Mouse (Mus musculus) stomach, embryonic 14.5 days (tissue): ENCODE measurements at regions not wholly inside any gene's neighbourhood (a gene's known extent, or its start where the extent isn't known, plus 50 kb on each side); places are given as distances from the start of the nearest gene placed in this dataset.

Experiments
- ATAC-seq: fragments of 200-750 bp; cut with Nextera tagmentation; 2 replicates; pipeline ENCODE4 v1.8.0; 2017; ENCODE audit warnings: low read depth, moderate TSS enrichment; ENCODE audit not compliant: insufficient number of reproducible peaks, insufficient read depth, low FRiP score
- H3K27ac ChIP-seq: fragments of 300-500 bp; sonication (generic); 2 replicates; pipeline ENCODE4 v1.5.1; 2014; ENCODE audit warnings: mild to moderate bottlenecking, low read length, moderate library complexity, mixed read lengths
- H3K27me3 ChIP-seq: fragments of 300-500 bp; sonication (generic); 2 replicates; pipeline ENCODE4 v1.6.1; 2014; ENCODE audit warnings: low read length, control low read depth, mixed read lengths; ENCODE audit not compliant: control insufficient read depth, insufficient read depth
- H3K36me3 ChIP-seq: fragments of 300-500 bp; sonication (generic); 2 replicates; pipeline ENCODE4 v1.6.1; 2014; ENCODE audit warnings: mild to moderate bottlenecking, control low read depth, low read length, moderate library complexity, mixed read lengths; ENCODE audit not compliant: control insufficient read depth, insufficient read depth
- H3K4me1 ChIP-seq: fragments of 300-500 bp; sonication (generic); 2 replicates; pipeline ENCODE4 v1.6.1; 2014; ENCODE audit warnings: low read length, control low read depth, mixed read lengths; ENCODE audit not compliant: control insufficient read depth, insufficient read depth
- H3K4me2 ChIP-seq: fragments of 300-500 bp; sonication (generic); replicated peaks from 2 replicates; pipeline ENCODE4 v1.6.1; 2014; ENCODE audit warnings: low read depth, low read length, control low read depth
- H3K4me3 ChIP-seq: fragments of 300-500 bp; sonication (generic); 2 replicates; pipeline ENCODE4 v1.5.1; 2014; ENCODE audit warnings: low read depth, low read length, control low read depth
- H3K9ac ChIP-seq: fragments of 300-500 bp; sonication (generic); replicated peaks from 2 replicates; pipeline ENCODE4 v1.6.1; 2014; ENCODE audit warnings: low read depth, mild to moderate bottlenecking, control low read depth, low read length, moderate library complexity, mixed read lengths
- H3K9me3 ChIP-seq: fragments of 300-500 bp; sonication (generic); 2 replicates; pipeline ENCODE4 v1.6.1; 2016; ENCODE audit warnings: low read depth, low read length, control low read depth; ENCODE audit not compliant: control insufficient read depth
- WGBS: fragments of 180-500 bp; shearing (Covaris S2); extraction: QIAGEN DNeasy Blood & Tissue Kit; methylation state at CpG from one replicate; pipeline ENCODE4 v1.1.7; 2014; 5-methylcytosine and 5-hydroxymethylcytosine counted together

DNA sequence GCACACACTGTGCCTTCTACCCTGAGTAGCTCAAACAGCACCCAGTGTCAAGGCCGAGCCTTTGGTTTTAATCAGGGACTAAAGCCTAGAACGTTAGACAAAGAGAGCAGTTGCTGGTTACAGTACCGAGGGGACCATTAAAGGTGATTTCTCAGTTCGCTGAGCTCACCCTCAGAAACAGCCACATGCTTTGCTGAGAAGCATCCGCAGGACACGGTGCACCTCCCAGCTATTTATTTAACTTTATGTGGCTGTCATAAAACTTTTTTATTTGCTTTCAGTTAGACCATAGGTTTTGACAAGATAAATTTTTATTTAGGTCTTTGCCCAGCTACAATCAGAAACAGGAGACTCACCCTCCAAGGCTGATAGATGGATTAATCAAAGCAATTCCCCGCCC is 187.2 kb upstream of the Spred2 start:
- no peak overlapping the region for H3K27ac ChIP-seq

DNA sequence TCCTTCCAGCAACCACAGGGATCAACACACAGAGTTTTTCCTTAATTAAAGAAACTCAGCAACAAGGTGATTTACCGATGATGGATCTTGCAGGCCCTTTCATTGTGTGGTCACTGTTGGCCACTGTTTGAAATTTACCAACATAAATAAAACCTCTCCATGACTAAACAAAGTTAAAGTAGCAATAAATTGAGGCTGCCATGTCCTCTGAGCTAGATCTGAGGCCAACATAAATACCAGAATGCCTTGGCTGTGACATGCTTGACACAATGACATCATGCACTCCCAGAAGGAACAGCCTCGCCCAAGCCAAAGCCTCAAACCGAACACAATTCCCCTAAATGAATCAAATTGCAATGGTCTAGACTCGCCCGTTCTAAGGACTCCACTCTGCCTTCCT is 186.8 kb upstream of the Spred2 start:
- Histone ChIP-seq H3K27ac (no peak overlapping the region), H3K4me1 (peaks cover 19% of the 10 kb centered on the region; the same call in 1 of the 2 replicates), H3K4me3 (no peak overlapping the region), H3K9ac (no peak overlapping the region), H3K9me3 (no peaks in the 10 kb centered on the region), H3K36me3 (no peaks in the 10 kb centered on the region), H3K4me2 (no peak overlapping the region), H3K27me3 (no peaks in the 10 kb centered on the region)
- no peak for ATAC-seq
- 33% methylated on average over 5 of the region's 5 CpGs for WGBS

More for the DNA sequence above, 187.2 kb upstream of the Spred2 start:
- no peak for ATAC-seq
- whole genome bisulfite sequencing = 40% methylated on average over 7 of the region's 7 CpGs
- no peak overlapping the region for H3K9ac ChIP-seq
- no peak overlapping the region for H3K4me2 ChIP-seq
- no peak overlapping the region for H3K4me3 ChIP-seq
- no peaks in the 10 kb centered on the region for H3K36me3 ChIP-seq
- no peaks in the 10 kb centered on the region for H3K27me3 ChIP-seq
- peaks cover 19% of the 10 kb centered on the region; the same call in 1 of the 2 replicates for H3K4me1 ChIP-seq
- H3K9me3 ChIP-seq = no peaks in the 10 kb centered on the region

DNA sequence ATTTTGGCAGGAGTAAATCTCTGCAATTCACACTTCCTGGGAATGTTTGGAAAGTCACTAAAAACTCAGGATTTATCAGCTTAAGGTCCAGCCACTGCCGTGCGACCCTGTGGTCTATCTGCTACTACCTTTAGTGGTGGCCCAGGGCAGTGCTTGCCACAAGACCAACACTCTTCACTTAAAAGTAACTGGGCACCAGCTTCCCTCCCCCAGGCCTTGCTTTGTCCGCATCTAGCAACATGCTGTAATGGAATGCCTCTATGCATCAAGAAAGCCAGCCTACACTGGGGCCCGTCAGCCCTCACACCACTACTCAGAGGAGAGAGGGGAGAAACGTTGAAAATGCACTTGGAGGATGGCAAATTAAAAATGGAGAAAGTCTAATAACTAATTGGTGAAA is 186.4 kb upstream of the Spred2 start:
- 53% methylated on average over 5 of the region's 5 CpGs for WGBS
- H3K4me1 ChIP-seq = peaks cover 19% of the 10 kb centered on the region; the same call in 1 of the 2 replicates
- no peak for ATAC-seq
- H3K27me3 ChIP-seq = no peaks in the 10 kb centered on the region
- no peaks in the 10 kb centered on the region for H3K9me3 ChIP-seq
- H3K9ac ChIP-seq = no peak overlapping the region
- no peak overlapping the region for H3K4me2 ChIP-seq
- no peak overlapping the region for H3K4me3 ChIP-seq
- no peaks in the 10 kb centered on the region for H3K36me3 ChIP-seq
- no peak overlapping the region for H3K27ac ChIP-seq

DNA sequence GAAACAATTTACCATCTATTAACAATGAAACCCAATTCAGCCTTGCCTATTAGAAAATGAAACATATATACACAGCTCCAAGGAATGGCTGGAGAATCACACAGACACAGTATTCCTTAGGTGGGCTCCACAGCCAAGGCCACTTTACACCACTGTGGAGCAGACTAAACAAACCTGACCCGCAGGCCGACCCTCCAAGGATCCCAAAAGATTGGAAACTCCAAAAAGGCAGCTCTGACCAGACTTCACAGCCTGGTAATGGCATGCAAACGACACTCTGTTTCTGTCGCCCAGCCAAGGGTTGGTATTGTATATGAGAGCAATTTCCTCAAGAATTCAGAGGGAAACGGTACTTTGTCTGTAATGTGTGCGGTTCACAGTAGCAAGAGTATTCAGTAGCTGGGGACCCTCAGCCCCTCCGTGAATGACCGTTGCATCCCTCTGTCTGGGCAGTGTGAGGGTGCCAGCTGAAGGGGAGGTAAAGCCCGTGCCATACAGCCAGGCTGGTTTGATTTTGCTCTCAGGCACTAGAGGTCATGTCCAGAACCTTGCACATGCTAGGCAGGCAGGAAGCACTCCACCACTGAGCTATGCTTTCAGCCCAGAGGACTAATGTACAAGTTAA is 184.5 kb upstream of the Spred2 start:
- no peak overlapping the region for H3K4me3 ChIP-seq
- H3K9me3 ChIP-seq = no peaks in the 10 kb centered on the region; the same call in 1 of the 2 replicates
- H3K27me3 ChIP-seq = no peaks in the 10 kb centered on the region
- ATAC-seq = no peak
- no peak overlapping the region for H3K27ac ChIP-seq
- 40% methylated on average over 9 of the region's 9 CpGs for WGBS
- H3K9ac ChIP-seq = no peak overlapping the region
- no peak overlapping the region for H3K4me2 ChIP-seq
- H3K36me3 ChIP-seq = no peaks in the 10 kb centered on the region
- peaks cover 19% of the 10 kb centered on the region; the same call in 1 of the 2 replicates for H3K4me1 ChIP-seq

DNA sequence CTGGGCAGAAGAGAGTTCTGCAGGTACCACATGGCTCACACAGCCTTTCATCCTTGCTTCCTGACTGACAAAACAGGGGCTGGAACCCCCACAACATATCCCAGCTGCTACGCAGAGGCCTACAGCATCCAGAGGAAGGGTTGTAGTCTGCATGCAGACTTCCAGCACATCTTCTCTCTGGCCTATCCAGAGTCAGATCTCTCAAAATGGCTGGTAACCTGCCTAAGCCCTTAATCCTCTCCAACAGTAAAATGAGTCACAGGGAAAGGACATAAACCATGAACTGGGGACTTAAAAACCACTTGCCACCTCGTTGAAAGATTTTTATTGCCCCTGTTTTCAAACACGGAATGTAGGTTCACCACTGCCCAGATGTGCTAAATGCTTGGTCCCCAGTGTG is 183.6 kb upstream of the Spred2 start:
- 67% methylated on average over 3 of the region's 3 CpGs for WGBS
- no peak for ATAC-seq

DNA sequence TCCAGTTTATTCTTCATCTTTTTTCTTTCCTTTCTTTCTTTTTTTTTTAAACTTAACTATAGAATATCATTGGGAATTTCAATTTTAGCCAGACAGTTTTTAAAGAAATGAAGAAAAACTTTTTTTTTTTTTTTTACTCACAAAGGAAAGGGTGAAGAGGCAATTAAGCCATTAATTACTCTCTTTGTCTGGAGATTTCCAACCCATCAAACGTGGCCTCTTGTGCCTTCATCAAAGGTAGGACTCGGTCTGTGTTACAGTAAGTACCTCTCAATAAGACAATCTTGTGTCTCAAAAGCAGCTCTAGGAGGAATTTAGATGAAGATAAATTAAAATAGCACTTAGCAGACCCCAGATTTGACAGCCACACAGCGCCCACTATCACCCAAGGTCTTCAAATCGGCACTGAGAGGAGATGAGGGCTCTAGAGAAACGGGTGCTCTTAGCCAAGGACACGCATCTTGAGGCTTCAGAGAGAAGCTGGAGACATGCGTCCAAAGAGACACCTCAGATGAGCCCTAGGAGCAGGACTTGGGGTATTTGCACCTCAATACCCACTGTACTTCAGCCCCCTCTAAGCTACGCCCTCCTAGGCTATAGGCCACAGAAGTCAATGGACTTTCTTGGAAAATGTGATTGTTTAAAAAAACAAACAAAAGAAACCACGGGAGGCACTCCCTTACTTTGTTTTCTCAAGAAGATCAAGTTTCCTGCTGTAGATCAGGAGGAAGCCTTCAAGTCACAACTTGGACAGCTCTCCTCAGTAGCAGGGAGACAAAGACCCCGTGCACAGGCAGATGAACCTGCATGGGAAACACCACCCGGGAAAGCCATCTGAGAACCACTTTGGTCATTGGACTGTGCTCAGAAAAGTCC is 176.8 kb upstream of the Spred2 start:
- WGBS = 42% methylated on average over 11 of the region's 11 CpGs
- Histone ChIP-seq H3K36me3 (no peaks in the 10 kb centered on the region), H3K27ac (no peak overlapping the region), H3K4me2 (no peak overlapping the region), H3K9ac (no peak overlapping the region), H3K9me3 (no peaks in the 10 kb centered on the region; the same call in 1 of the 2 replicates), H3K4me1 (no peaks in the 10 kb centered on the region), H3K27me3 (no peaks in the 10 kb centered on the region), H3K4me3 (no peak overlapping the region)
- ATAC-seq = no peak

More for the DNA sequence above, 183.6 kb upstream of the Spred2 start:
- H3K36me3 ChIP-seq = no peaks in the 10 kb centered on the region
- H3K9me3 ChIP-seq = no peaks in the 10 kb centered on the region; the same call in 1 of the 2 replicates
- H3K4me2 ChIP-seq = no peak overlapping the region
- H3K4me1 ChIP-seq = peaks cover 19% of the 10 kb centered on the region; the same call in 1 of the 2 replicates
- no peaks in the 10 kb centered on the region for H3K27me3 ChIP-seq
- no peak overlapping the region for H3K4me3 ChIP-seq
- no peak overlapping the region for H3K9ac ChIP-seq
- no peak overlapping the region for H3K27ac ChIP-seq

DNA sequence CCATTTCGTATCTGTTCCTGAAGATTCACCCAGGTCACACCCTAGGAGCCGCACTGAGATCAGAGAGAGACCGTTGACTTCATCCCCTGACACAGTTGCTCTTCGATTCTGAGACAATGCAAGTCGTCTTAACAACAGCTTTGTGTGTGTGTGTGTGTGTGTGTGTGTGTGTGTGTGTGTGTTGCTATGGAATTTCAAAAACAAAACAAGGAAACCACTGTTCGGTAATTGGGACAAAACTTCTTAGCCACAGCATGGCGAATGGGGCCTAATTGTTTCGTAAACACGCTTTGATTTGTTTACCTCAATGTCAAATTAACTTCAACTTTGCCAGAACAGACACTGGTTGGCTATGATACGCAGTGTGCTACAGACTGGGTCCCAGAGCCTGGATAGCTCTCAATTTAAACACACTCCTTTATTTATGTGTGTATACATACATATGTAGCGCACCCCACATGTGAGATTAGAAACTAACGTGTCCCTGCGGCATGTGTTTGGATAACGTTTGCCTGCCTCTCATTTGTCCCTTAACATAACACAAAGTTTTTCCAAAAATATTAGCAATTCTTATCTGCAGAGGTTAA is 176.1 kb upstream of the Spred2 start:
- no peak overlapping the region for H3K4me2 ChIP-seq
- H3K36me3 ChIP-seq = no peaks in the 10 kb centered on the region
- no peak overlapping the region for H3K4me3 ChIP-seq
- H3K4me1 ChIP-seq = no peaks in the 10 kb centered on the region
- H3K27me3 ChIP-seq = no peaks in the 10 kb centered on the region
- no peak overlapping the region for H3K27ac ChIP-seq
- WGBS = 33% methylated on average over 14 of the region's 14 CpGs
- H3K9me3 ChIP-seq = no peaks in the 10 kb centered on the region; the same call in 1 of the 2 replicates
- ATAC-seq = no peak
- no peak overlapping the region for H3K9ac ChIP-seq

DNA sequence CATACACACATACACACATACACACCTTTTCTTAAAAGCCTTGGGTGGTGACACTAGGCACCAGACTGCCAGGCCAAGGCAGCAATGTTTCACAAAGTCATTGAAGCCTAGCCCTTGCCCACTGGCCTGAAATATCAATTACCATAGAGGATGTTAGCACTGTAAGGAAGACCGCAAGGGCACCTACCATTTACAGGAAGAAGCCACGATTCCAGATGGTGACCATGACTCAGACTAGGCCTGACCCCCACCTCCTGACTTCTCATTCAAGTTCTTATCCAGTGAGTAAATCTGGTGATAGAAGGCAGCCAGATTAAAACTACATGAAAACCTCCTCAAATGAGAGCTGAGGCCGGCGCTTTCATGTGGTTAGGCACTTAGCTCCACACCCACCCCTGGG is 165.3 kb upstream of the Spred2 start:
- no peaks in the 10 kb centered on the region for H3K9me3 ChIP-seq
- H3K27me3 ChIP-seq = no peaks in the 10 kb centered on the region
- no peak overlapping the region for H3K9ac ChIP-seq
- WGBS = 87% methylated on average over 4 of the region's 4 CpGs
- H3K27ac ChIP-seq = no peak overlapping the region
- H3K4me2 ChIP-seq = no peak overlapping the region
- ATAC-seq = no peak
- H3K4me3 ChIP-seq = no peak overlapping the region
- no peaks in the 10 kb centered on the region for H3K36me3 ChIP-seq
- H3K4me1 ChIP-seq = no peaks in the 10 kb centered on the region
